Mouse (Mus musculus) CH12.LX (cell line): ENCODE data around the gene Cebpg. TPM values are rescaled to one million over a fixed set of nuclear protein-coding genes. Genes with fewer than 3 reads are reported as not detected.

Experiments used
- DNase-seq: peaks from one replicate; pipeline ENCODE4 v3.0.0-alpha.2; 2013; ENCODE audit errors: extremely low read depth
- H3K27ac ChIP-seq: 2 replicates; pipeline ENCODE4 v1.5.1; 2012; ENCODE audit warnings: low read depth, mild to moderate bottlenecking, control low read depth, moderate library complexity; ENCODE audit not compliant: insufficient read depth
- H3K27me3 ChIP-seq: replicated peaks from 2 replicates; pipeline ENCODE3; 2012; ENCODE audit warnings: inconsistent platforms
- H3K36me3 ChIP-seq, 2 experiments: replicated peaks in 1 of 2; 2 replicates each; pipeline versions ENCODE3 to v1.6.1; 2012; ENCODE audit warnings: inconsistent platforms in 1 of 2, low read length in 1 of 2, mild to moderate bottlenecking in 1 of 2, mixed read lengths in 1 of 2, moderate library complexity in 1 of 2; ENCODE audit not compliant: control insufficient read depth in 1 of 2, insufficient read depth in 1 of 2
- H3K4me1 ChIP-seq, 2 experiments: 2 replicates each; pipeline ENCODE4 v1.6.1; 2012; ENCODE audit warnings: inconsistent platforms in 1 of 2, moderate library complexity in 1 of 2; ENCODE audit not compliant: insufficient read depth in 2 of 2, control insufficient read depth in 1 of 2
- H3K4me2 ChIP-seq: 2 replicates; pipeline ENCODE4 v1.6.1; 2012; ENCODE audit warnings: low read depth, mild to moderate bottlenecking, control low read depth; ENCODE audit not compliant: poor library complexity, insufficient read depth, severe bottlenecking
- H3K4me3 ChIP-seq, 3 experiments: fragments of 150-350 bp in 1 of 3; sonication (generic) in 1 of 3; replicated peaks in 1 of 3; 2 replicates each; pipeline versions ENCODE3 to v1.5.1; 2011 to 2012; ENCODE audit warnings: low read depth in 2 of 3, low read length in 2 of 3, mild to moderate bottlenecking in 2 of 3, moderate library complexity in 2 of 3, control low read depth in 1 of 3, improper control_type of control experiment in 1 of 3, inconsistent platforms in 1 of 3, mixed read lengths in 1 of 3; ENCODE audit not compliant: poor library complexity in 1 of 3
- H3K79me2 ChIP-seq: replicated peaks from 2 replicates; pipeline ENCODE4 v1.6.1; 2012; ENCODE audit warnings: mild to moderate bottlenecking, moderate library complexity; ENCODE audit not compliant: control insufficient read depth, poor library complexity, insufficient read depth, severe bottlenecking; ENCODE audit errors: extremely low read depth
- H3K9ac ChIP-seq: 2 replicates; pipeline ENCODE4 v1.6.1; 2012; ENCODE audit warnings: low read depth, mild to moderate bottlenecking, control low read depth, moderate library complexity; ENCODE audit not compliant: insufficient read depth
- H3K9me3 ChIP-seq: replicated peaks from 2 replicates; pipeline ENCODE3; 2012; ENCODE audit warnings: low read length, inconsistent platforms, mixed read lengths
- CHD1 ChIP-seq: IDR thresholded peaks from 2 replicates; pipeline ENCODE4 v1.6.1; 2012; ENCODE audit warnings: low read depth, low read length, improper control_type of control experiment, inconsistent platforms
- ETS1 ChIP-seq: conservative IDR thresholded peaks from 2 replicates; pipeline ENCODE4 v1.6.1; 2012; ENCODE audit warnings: low read depth, mild to moderate bottlenecking, inconsistent platforms, low read length, improper control_type of control experiment, moderate library complexity
- GABPA ChIP-seq: IDR thresholded peaks from 2 replicates; pipeline ENCODE4 v1.6.1; 2012; ENCODE audit warnings: low read depth, low read length, improper control_type of control experiment, inconsistent platforms; ENCODE audit not compliant: insufficient replicate concordance
- MAFK ChIP-seq: IDR thresholded peaks from 2 replicates; pipeline ENCODE4 v1.6.1; 2011; ENCODE audit warnings: low read length, improper control_type of control experiment; ENCODE audit not compliant: insufficient replicate concordance
- MAX ChIP-seq: IDR thresholded peaks from 2 replicates; pipeline ENCODE4 v1.6.1; 2011; ENCODE audit warnings: low read length, improper control_type of control experiment
- MEF2A ChIP-seq: IDR thresholded peaks from 2 replicates; pipeline ENCODE4 v1.6.1; 2014; ENCODE audit warnings: low read depth, mild to moderate bottlenecking, inconsistent platforms, low read length, improper control_type of control experiment, borderline replicate concordance
- MXI1 ChIP-seq: IDR thresholded peaks from 2 replicates; pipeline ENCODE4 v1.6.1; 2011; ENCODE audit warnings: mild to moderate bottlenecking, low read depth, low read length, improper control_type of control experiment
- MYC ChIP-seq: IDR thresholded peaks from 2 replicates; pipeline ENCODE4 v1.6.1; 2011; ENCODE audit warnings: low read depth, mild to moderate bottlenecking, improper control_type of control experiment, low read length
- NELFE ChIP-seq: IDR thresholded peaks from 2 replicates; pipeline ENCODE4 v1.6.1; 2011; ENCODE audit warnings: low read depth, low read length, improper control_type of control experiment
- PAX5 ChIP-seq: IDR thresholded peaks from 2 replicates; pipeline ENCODE4 v1.6.1; 2012; ENCODE audit warnings: low read length, inconsistent platforms, mixed read lengths
- POLR2A ChIP-seq: IDR thresholded peaks from 2 replicates; pipeline ENCODE4 v1.6.1; 2011; ENCODE audit warnings: low read depth, mild to moderate bottlenecking, improper control_type of control experiment, low read length
- POLR2AphosphoS2 ChIP-seq: IDR thresholded peaks from 2 replicates; pipeline ENCODE4 v1.6.1; 2011; ENCODE audit warnings: low read depth, low read length, improper control_type of control experiment
- RAD21 ChIP-seq: IDR thresholded peaks from 2 replicates; pipeline ENCODE4 v1.6.1; 2011; ENCODE audit warnings: low read depth, mild to moderate bottlenecking, low read length, improper control_type of control experiment, moderate library complexity
- RCOR1 ChIP-seq: conservative IDR thresholded peaks from 2 replicates; pipeline ENCODE4 v1.6.1; 2012; ENCODE audit warnings: low read depth, mild to moderate bottlenecking, inconsistent platforms, low read length, improper control_type of control experiment
- TBP ChIP-seq: conservative IDR thresholded peaks from 2 replicates; pipeline ENCODE4 v1.6.1; 2011; ENCODE audit warnings: low read depth, low read length, improper control_type of control experiment
- TCF12 ChIP-seq: IDR thresholded peaks from 2 replicates; pipeline ENCODE4 v1.6.1; 2014; ENCODE audit warnings: low read depth, mild to moderate bottlenecking, inconsistent platforms, low read length, improper control_type of control experiment
- USF1 ChIP-seq: IDR thresholded peaks from 2 replicates; pipeline ENCODE4 v1.6.1; 2014; ENCODE audit warnings: low read depth, mild to moderate bottlenecking, inconsistent platforms, low read length, improper control_type of control experiment
- USF2 ChIP-seq: conservative IDR thresholded peaks from 2 replicates; pipeline ENCODE4 v1.6.1; 2011; ENCODE audit warnings: low read depth, low read length, improper control_type of control experiment
- ZC3H11A ChIP-seq: IDR thresholded peaks from 2 replicates; pipeline ENCODE4 v1.6.1; 2012; ENCODE audit warnings: low read depth, mild to moderate bottlenecking, inconsistent platforms, low read length, improper control_type of control experiment
- ZMIZ1 ChIP-seq: IDR thresholded peaks from 2 replicates; pipeline ENCODE4 v1.6.1; 2012; ENCODE audit warnings: low read depth, mild to moderate bottlenecking, inconsistent platforms, low read length, improper control_type of control experiment
- dilution Hi-C: fragments of 300-500 bp; cut with MboI; formaldehyde crosslinking; loops from 2 replicates; pipeline ENCODE4 v1.14.3; 2020; ENCODE audit warnings: low sequenced_read_pairs; ENCODE audit not compliant: extremely low pct_unique_long_range_greater_than_20kb, extremely low pct_ligation_motif_present
- in situ Hi-C: fragments of 300-500 bp; cut with MboI; formaldehyde crosslinking; loops from 3 replicates; pipeline ENCODE4 v1.14.3; 2019; ENCODE audit warnings: low sequenced_read_pairs, low pct_ligation_motif_present, low pct_unique_long_range_greater_than_20kb, mixed read lengths
- polyA plus RNA-seq: library from polyadenylated mRNA; unstranded; fragments of >175 nt; gene quantifications from 2 replicates; pipeline ENCODE4 v1.2.1, GENCODE M21; 2012; ENCODE audit warnings: low read depth; ENCODE audit not compliant: insufficient read length
- total RNA-seq, 2 experiments: library from RNA; depleted of rRNA; stranded (reverse); fragments of 300-350 nt in 1 of 2; fragments of >200 nt in 1 of 2; gene quantifications; 2 replicates each; pipeline ENCODE4 v1.2.3; 2012 to 2014

The Cebpg gene
- total and polyA plus RNA-seq, 3 experiments, result 23.5 to 34.6 (median 25.3) TPM

GRCm38 (mm10) chr7:35076645-35077044 lies 20.3 kb upstream of the Cebpg start:
- in situ Hi-C loops (no loop called here), dilution Hi-C loops (no loop called here)
- TF ChIP-seq POLR2AphosphoS2, result no peak
- TF ChIP-seq RAD21, result no peak
- no peak for TF ChIP-seq ZC3H11A
- TF ChIP-seq ETS1, result no peak
- TF ChIP-seq PAX5, result no peak
- no peak for TF ChIP-seq USF1
- TF ChIP-seq RCOR1, result no peak
- no peak for TF ChIP-seq MAFK
- TF ChIP-seq ZMIZ1, result no peak
- TF ChIP-seq USF2, result no peak
- no peak for TF ChIP-seq TBP
- no peak for TF ChIP-seq TCF12
- TF ChIP-seq GABPA, result no peak
- TF ChIP-seq POLR2A, result no peak
- TF ChIP-seq MAX, result no peak
- TF ChIP-seq NELFE, result no peak
- no peak for TF ChIP-seq MYC
- TF ChIP-seq CHD1, result no peak
- no peak overlapping the region for H3K4me2 ChIP-seq
- H3K4me3 ChIP-seq, result no peak overlapping the region
- no peaks in the 10 kb centered on the region for H3K36me3 ChIP-seq
- no peaks in the 10 kb centered on the region for H3K27me3 ChIP-seq
- no peak overlapping the region for H3K27ac ChIP-seq
- no peaks in the 10 kb centered on the region for H3K4me1 ChIP-seq
- no peak overlapping the region for H3K9ac ChIP-seq
- no peaks in the 10 kb centered on the region for H3K9me3 ChIP-seq
- no peak for DNase-seq
- no peaks in the 10 kb centered on the region for H3K79me2 ChIP-seq

- Histone ChIP-seq H3K27ac (no peak overlapping the region), H3K79me2 (no peaks in the 10 kb centered on the region), H3K27me3 (no peaks in the 10 kb centered on the region), H3K36me3 (no peaks in the 10 kb centered on the region), H3K4me3 (no peak overlapping the region), H3K9me3 (no peaks in the 10 kb centered on the region), H3K9ac (no peak overlapping the region), H3K4me1 (peaks cover 8 to 12% of the 10 kb centered on the region in 2 experiments), H3K4me2 (no peak overlapping the region)
- TF ChIP-seq ZMIZ1, result no peak
- TF ChIP-seq MEF2A, result no peak
- TF ChIP-seq GABPA, result no peak
- TF ChIP-seq MXI1, result no peak
- no peak for TF ChIP-seq POLR2AphosphoS2
- TF ChIP-seq RAD21, result no peak
- dilution Hi-C loops, result no loop called here
- in situ Hi-C loops, result no loop called here
- DNase-seq, result no peak
Observed at GRCm38 (mm10) chr7:35066640-35067212, 10.4 kb upstream of the Cebpg start.
